Mouse (Mus musculus) liver, embryonic 14.5 days (tissue): ENCODE measurements around the gene Dnajc2.

Source experiments
- CTCF ChIP-seq: IDR thresholded peaks from 2 replicates; pipeline ENCODE4 v1.5.1; 2016; ENCODE audit warnings: antibody characterized with exemption, low read depth, control low read depth
- EP300 ChIP-seq: IDR thresholded peaks from 2 replicates; pipeline ENCODE4 v1.6.1; 2016; ENCODE audit warnings: antibody characterized with exemption, low read depth

DNA sequence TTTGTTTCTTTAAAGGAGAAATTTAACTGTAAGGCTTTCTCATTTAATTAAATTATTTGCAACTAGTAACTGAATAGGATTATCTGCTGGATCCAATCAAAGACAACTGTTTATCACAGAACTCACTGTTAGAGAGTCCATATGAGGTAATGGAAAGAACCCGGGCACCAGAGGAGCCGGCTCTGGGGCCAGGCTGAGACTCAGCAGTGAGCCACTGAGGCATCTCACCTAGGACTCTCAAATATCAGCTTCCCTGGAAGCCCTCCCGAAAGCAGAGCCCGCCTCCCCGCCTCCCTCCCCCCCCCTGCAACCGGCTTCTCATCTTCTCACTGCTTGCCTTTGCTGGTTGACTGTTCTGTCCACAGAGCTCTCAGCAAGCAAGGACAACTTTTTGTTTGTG lies 42.6 kb upstream of the Dnajc2 start:
- no peak for TF ChIP-seq CTCF
- TF ChIP-seq EP300 = no peak
